Mouse (Mus musculus) mature B cell (primary cell): Measurements from ENCODE around the gene Vmn2r56.
"Not testable (repeated sequence)": the region's sequence is repeated elsewhere in the genome, so short reads cannot be mapped to it uniquely, and the experiment has no call there.

ENCODE experiments used
- in situ Hi-C: fragments of 300-500 bp; cut with MboI; formaldehyde crosslinking; loops from 2 replicates; pipeline ENCODE4 v1.14.3; 2019

The Vmn2r56 gene

DNA sequence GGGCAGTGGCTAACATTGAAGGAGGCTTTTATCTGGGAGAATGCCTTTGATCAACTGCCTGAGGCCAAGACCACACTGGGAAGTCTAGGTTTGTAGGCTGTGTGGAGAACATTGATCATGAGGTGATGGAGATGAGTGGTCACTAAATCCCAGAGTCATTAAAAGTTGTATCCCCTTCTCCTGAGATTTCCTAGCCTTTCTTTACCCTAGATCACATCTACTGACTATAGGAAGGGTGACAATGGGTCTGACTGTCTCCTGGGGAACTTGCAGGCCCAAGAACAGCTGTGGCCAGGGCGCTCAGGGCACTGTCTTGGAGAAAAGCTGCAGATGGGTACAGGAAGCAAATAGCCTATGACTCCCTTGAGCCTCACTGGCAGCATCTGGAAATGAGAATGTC is at the start of gene Vmn2r56:
TSS of gene Vmn2r56 (minus strand) at position 101 of the 400 bp plus-strand sequence.
- in situ Hi-C loops: no loop called here

DNA sequence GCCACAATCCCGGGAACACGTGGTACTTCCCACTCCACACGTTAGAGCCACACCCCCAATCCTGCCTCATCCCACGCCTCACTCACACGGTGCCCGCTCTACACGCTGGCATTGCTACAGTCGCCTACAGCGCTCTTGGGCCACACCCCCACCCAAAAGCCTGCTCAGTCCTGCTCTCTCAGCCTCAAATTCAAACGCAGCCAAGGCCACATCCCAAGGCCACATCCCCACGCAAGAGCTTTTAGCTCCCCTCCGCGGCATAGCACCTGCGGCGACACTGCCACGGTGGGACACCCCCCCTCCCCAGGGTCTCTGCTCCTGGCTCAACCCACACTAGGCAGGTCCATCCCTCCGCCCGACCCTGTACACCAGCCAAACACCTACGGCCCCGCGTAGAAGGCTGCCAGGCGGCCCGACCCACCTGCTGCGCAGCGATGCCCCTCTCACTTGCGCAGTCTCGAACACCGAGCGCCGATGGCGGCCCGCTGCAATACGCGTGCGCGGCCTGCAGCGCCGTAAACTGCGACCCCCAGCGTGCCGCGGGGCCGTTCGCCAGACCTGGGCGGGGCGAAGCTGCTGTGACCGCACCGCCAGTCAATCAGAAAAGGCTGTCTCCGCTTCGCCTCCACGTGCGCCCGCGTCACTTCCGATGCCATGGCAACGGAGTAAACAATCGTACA is 45.5 kb upstream of the Vmn2r56 start:
- in situ Hi-C loops: no loop called here

DNA sequence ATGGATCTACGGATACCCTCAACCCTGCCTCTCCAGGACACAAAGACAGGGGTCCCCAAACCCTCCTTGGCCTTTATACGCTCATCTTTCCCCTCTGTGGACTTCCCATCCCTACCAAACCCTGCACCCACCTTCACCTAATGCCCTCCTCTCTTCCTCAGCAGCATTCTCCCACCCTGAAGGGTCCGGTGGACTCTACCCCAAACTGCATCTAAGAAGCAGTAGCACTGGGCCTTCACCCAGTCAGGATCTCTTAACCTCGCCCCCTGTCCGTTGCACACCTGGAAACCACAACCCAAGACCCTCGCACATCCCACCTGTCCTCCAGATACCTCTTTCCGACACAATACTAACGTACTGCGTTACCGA is 45.0 kb upstream of the Vmn2r56 start:
- in situ Hi-C loops: no loop called here

DNA sequence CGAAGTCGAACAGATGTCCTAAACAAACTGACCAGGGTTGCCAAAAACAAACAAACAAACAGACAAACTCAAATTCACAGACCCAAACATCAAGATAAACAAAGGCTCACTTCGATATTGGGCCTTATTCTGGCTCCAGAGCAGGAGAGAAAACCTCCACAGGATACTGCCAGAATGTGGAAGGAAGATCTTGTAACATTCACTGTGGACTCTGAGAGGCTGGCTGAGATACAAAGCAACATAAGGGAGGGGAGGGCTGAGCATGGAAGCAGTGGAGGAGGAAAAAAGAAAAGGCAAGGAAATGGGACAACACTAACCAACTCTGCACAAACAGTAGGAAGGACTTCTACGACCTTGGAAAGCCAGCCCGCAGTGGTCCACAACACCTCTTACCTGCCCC is 44.3 kb upstream of the Vmn2r56 start:
- in situ Hi-C loops: no loop called here

DNA sequence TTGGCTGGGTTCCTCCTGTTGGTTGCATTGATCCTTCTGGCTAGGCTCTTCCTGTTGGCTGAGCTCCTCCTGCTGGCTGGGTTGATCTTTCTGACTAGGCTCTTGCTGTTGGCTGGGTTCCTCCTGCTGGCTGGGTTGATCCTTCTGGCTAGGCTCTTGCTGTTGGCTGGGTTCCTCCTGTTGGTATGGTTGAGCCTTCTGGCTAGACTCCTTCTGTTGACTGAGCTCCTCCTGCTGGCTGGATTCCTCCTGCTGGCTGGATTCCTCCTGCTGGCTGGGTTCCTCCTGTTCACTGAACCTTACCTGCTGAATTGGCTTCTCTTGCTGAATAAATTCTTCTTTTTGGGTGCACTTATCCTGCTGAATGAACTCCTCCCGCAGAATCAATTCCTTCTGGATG is 39.8 kb upstream of the Vmn2r56 start:
- in situ Hi-C loops: no loop called here

DNA sequence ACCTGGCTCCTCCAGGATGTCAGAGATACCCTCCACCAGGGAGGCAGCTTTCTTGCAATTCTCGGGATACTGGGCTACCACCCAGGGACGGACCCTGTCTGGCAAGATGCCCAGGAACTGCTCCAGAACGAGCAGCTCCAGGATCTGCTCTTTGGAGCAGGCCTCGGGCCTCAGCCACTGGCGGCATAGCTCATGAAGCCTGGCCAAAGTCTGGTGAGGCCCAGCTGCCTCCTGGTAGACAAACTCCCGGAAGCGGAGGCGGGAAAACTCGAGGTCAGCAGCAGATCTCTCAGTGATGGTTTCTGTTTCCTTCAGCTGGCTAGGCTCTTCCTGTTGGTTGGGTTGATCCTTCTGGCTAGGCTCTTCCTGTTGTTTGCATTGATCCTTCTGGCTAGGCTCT is 39.3 kb upstream of the Vmn2r56 start:
- in situ Hi-C loops: no loop called here

DNA sequence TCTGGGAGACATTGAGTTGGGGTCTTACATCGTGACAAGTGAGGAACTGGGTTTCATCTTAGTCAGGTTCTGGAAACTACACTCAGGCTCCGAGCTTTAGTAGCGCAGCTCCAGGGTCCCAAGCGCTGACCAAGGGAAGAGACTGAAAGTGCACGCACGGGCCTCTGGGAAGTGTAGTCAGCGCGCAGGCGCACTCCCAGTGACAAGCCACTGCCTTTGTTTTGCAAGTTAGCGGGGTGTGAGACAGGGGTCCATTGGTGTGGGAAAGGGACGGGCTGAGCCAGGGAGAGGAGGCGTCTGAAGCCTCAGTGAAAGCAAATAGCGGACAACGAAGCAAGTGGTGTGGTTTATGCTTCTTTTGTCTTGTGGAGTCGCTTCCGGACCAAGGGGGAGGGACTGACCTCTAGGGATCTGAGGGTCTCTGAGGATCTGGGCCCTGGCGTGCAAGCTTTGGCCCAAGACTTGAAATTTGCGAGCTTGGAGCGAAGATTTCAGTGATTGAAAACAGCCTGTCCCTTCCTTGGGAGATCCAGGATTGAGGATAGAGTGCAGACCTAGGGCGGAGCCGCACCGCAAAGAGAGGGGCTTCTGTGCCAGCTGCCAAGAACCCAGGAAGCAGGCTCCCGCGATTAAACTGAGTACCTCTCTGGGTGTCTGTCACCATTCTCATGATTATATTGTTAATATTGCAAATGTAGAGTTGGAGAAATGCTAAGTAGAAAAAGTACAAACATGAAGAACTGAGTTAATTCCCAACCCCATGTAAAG is 14.8 kb upstream of the Vmn2r56 start:
- in situ Hi-C loops: no loop called here

DNA sequence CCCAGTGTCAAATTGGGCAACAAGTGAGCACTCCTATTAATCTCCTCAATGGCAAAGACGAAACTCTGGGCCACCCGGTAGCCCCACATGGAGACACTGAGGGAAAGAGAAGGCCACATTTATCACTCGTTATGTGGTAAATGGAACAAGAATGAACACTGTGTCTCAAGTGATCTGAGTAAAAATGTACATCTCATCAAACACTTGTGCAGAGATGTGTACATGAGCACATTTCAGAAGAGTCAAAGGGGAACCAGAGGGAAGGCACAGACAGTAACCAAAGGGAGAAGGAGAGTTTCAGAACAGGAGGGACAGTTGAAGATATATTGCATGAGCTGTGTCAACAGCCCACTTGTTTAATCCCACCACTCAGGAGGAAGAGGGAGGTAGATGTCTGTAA is 49.9 kb downstream of the Vmn2r56 start, which contains the start of gene Vmn2r55:
TSS of gene Vmn2r55 (minus strand) at position 101 of the 400 bp plus-strand sequence.
- in situ Hi-C loops: not testable (repeated sequence)

DNA sequence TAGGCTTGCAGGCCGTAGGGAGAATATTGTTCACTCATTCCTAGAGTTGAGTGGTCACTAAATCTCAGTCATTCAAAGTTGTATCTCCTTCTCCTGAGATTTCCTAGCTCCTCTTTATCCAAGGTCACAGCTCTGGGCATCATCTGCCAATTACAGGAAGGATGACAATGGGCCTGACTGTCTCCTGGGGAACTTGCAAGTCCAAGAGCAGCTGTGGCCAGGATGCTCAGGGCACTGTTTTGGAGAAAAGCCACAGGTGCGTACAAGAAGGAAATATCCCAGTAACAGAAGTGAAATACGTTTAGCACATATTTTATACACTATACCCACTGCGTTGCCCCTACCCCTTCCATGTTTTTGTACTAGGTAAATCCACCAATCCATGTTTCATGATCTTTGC is 94.6 kb downstream of the Vmn2r56 start, which contains the start of gene Vmn2r54:
TSS of gene Vmn2r54 (minus strand) at position 101 of the 400 bp plus-strand sequence.
- in situ Hi-C loops: not testable (repeated sequence)
